Mouse (Mus musculus) urinary bladder, postnatal 0 days (tissue): ENCODE measurements around the gene Tro. TPM values are rescaled to one million over a fixed set of nuclear protein-coding genes. Genes with fewer than 3 reads are reported as not detected.

Experiments used
- polyA plus RNA-seq: library from polyadenylated mRNA; unstranded; fragments of >200 nt; fragmentation: Nextera tagmentation; extraction: Ambion mirVana; gene quantifications from 2 replicates; pipeline ENCODE4 v1.2.1, GENCODE M21; 2015

The Tro gene
- polyA plus RNA-seq: 3.4 and 4.1 TPM in 2 replicates

DNA sequence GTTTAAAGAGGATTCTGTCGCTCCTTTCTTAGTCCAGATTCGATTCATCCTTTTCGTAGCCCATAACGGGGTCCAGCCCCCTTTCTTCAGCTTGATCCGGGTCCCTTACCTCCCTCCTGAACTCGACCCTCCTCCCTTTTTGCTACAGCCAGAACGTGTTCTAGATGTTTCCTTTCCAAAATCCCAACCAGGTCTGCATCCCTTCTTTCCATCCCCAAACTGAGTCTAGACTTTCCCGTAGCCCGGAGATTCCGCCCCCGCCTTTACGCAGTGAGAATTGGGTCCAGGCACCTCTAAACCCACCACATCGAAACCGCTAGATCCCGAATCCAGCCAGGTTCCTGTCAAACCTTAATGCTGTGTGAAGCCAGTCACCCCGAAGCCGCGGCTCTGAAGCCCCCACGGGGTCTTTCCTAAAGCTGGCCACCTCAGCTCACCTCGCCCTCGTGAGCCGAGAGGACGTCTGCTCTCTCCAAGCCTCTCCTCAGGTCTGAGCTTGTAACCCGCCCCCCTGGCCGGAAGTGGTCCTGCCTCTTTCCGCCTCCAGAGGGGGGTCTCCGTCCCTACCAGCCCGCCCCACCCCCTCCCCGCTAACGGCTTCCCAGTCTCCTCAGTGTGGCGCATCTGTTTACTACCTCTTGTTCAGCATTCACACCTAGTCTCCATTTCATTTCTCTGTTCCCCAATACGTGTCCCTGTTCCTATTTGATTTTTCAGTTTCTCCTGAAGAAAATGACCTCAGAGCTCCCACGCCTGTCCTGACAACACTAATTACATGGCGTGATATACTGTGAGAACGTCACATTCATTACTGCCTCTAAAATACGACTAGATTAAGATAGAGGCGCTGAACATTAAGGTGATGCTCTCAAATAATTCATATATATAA is at the start of gene Tro:
Gene Tro (minus strand): TSS at position 676 of the 889 bp plus-strand sequence.

Other genes starting within 250 kb of the Tro start
- 22.3 and 23.3 TPM in 2 replicates for gene Tmem29, start 198.4 kb downstream of the Tro start, polyA plus RNA-seq
- gene Alas2, start 110.2 kb downstream of the Tro start, polyA plus RNA-seq: 46.5 and 143 TPM in 2 replicates
- 2.5 and 2.8 TPM in 2 replicates for gene Pfkfb1, start 69.4 kb downstream of the Tro start, polyA plus RNA-seq
- 6.6 and 7.2 TPM in 2 replicates for gene Apex2, start 67.7 kb downstream of the Tro start, polyA plus RNA-seq
- 182 and 204 TPM in 2 replicates for gene Maged2, start 156.8 kb upstream of the Tro start, polyA plus RNA-seq